Mouse (Mus musculus): Measurements from ENCODE around the gene Bpifa6.

- TF ChIP-seq CTCF (IDR thresholded peaks at IDR 0.05; ENCODE audit: borderline replicate concordance, insufficient read depth, low read depth, low read length) (peak; percentile 92), POLR2A (IDR thresholded peaks at IDR 0.05; ENCODE audit: borderline replicate concordance, insufficient read depth, low read length) (no peak)
Measured at GRCm38 (mm10) chr2:153995770-153996169, 21.0 kb downstream of the Bpifa6 start.

Data from cerebellum, adult 2 months (tissue).